Mouse (Mus musculus): Measurements from ENCODE around the gene Chd9.

- no peak for TF ChIP-seq CTCF (conservative IDR thresholded peaks at IDR 0.05; ENCODE audit: insufficient read depth, insufficient read length, low read depth, low read length)
- TF ChIP-seq POLR2A (IDR thresholded peaks at IDR 0.05; ENCODE audit: low read depth, low read length) = no peak
Observed at GRCm38 (mm10) chr8:90847980-90848379, 19.8 kb downstream of the Chd9 start.
